Mouse (Mus musculus) gastrocnemius, postnatal 4 days (tissue): Measurements from ENCODE around the gene Lrrc71. TPM values are rescaled to one million over a fixed set of nuclear protein-coding genes. Genes with fewer than 3 reads are reported as not detected.

Source experiments
- DNase-seq, 2 experiments: peaks; one replicate each; pipeline ENCODE4 v3.0.0; 2021 to 2022; ENCODE audit warnings: low spot score in 2 of 2, mixed read lengths in 2 of 2
- total RNA-seq, 2 experiments: library from RNA; stranded (reverse); gene quantifications; 2 replicates each; pipeline ENCODE4 v1.2.3; 2021

Gene Lrrc71
- total RNA-seq, 2 experiments from 2014 or later: 0.39 TPM

DNA sequence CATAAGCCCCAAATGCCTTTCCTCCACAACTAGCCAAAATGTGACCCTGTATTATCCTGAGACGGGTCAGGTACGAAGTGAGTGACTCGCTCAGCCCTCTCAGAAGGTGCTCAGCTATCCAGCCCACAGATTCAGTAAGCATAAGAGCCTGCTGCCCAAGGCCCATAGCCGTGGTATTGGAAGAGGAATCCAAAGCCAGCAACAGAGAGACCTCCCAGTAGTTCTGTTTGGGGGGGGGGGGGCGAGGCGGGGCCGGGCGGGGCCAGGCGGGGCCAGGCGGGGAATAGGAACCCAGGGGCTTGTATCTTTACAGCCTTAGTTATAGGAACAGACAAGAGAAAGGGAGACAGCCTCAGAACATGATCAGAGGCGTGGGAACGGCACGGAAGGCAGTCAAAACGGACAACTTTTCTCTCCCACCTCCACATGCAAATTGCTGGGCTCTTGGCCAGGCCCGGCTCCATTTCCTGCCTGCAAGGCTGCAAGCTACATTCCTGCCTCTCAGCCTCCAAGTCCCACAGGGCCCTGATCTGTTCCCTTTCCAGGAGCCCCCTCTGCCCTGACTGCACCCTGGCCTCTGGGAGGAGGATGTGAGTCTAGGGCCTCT, 15.4 kb upstream of the Lrrc71 start:
- DNase-seq: peak; percentile 58 to 82

- no peak for DNase-seq
Measured at GRCm38 (mm10) chr3:87763202-87763601, 14.8 kb upstream of the Lrrc71 start.

DNA sequence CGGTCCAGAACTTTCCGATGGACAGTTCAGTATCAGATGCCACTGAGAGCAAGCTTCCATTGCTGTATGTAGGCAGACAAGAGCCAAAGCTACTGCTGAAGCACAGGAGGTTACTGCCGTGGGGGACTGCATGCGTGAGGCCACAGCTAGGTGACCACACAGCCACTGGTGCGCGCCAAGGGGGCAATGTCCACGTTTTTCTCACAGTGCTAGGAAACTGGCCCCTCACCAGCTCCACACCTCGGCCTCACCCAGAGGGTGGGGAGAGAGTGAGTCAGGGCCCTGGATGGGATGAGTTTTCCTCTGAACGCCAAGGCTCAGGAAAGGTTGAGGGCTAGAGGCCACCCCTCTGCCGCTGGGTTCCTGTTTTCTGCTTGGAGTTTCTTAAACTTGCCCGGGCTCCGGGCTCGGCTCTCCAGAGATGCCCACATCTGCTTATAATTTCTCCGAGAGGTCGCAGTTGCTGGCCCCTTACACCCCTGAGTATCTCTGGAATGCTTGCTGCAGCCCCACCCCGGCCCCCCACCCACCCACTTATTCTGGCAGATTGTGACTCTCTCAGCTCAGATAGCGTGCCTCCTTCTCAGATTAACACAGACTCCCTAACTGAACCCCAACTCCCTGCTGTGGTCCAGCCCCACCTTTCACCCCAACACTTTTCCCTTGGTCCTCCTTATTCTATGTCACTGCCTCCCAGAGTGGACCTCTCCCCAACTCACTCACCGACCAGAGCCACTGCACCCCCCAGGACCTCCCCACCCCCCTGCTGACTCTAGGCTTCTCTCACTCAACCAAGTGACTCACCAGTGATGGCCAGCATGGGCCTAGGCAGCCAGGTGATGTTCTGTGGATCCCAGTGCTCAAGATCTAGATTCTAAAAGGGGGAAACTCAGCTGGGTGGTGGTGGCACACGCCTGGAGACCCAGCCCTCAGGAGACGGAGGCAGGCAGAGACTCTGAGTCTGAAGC, 13.3 kb upstream of the Lrrc71 start:
- DNase-seq: no peak

DNA sequence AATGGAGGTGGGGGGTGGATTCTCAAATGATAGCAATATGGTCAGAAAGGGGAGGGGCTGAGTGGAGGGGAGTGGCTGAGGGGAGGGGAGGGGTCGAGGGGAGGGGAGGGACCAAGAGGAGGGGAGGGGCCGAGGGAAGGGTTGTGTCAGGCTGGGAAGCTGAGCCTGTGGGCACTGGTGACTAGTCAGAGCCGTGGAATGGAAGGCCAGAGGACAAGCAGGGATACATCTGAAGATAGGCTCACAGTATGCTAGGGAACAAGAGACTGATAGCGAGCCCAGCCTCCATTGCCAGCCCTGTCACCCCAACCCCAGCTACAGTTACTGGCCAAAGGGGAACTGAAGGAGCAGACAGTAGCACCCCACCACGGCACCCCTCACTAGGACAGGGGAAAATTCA, 10.2 kb upstream of the Lrrc71 start:
- DNase-seq: no peak

DNA sequence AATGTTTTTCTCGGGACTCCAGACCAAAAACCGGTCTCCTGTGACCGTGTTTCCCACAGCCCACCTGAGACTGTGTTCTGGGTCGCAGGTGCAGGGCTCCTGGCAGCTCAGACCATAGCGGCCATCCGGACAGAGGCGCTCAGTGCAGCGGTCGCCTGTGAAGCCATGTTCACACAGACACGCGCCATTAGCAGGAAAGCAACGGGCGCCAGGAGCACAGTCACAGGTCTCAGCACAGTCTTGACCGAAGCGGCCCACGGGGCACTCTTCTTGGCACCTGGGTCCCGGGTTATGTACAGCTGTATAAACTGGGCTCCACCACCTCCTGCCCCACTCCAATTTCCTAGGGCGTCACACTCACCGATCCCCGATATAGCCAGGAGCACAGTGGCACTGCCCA, 8.1 kb upstream of the Lrrc71 start:
- DNase-seq: no peak

DNA sequence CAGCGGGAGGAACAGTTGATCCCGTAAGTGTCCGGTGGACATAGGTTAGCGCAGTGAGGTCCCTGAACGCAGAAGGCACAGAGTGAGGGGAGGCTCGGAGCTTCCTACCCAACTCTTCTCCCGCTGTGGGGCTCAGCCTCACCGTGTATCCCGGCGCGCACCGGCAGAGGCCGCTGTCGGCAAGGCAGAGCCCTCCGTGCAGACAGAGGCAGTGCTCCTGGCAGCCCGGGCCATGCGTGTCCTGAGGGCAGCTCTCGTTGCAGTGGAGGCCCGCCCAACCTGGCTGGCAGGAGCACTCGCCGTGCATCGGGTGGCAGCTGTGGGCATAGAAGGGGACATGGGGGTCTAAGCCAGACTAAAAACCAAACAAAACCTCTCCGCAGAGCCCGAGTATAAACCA, 7.5 kb upstream of the Lrrc71 start:
- peak; percentile 83 to 90 for DNase-seq

DNA sequence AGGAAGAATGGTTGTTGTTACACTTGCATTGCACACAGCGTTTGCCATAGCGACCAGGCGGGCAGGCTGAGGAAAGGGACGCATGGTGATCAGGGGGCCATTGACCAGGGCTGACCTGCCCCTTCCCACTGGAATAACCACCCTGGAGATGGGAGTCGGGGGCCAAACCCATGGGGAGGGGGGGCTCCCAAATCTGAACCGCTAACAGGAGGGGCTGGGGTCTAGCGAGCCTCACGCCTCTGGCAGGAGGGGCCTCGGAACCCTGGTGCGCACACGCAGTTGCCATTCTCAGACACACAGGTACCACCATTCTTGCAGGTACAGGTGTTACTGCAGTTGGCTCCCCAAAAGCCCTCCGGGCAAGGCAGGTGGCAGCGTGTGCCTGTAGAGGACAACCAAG, 5.4 kb upstream of the Lrrc71 start:
- DNase-seq: no peak

DNA sequence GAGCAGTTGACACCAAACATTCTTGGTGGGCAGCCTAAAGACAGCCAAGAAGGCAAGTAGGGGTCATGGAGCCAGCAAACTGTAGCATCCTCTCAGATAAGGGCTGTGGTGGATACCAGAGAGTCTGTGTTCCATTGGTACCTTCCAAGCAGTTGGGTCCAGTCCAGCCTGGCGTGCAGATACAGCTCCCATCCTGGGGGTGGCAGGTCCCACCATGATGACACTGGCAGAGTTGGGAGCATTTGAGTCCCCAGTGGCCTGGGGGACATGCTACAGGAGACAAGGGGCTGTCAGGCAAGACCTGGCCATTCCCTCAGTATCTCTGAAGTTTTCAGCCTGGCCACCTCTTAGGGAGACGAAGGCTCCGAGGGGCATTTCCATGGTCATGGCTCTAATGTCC, 4.1 kb upstream of the Lrrc71 start:
- no peak for DNase-seq

GRCm38 (mm10) chr3:87749977-87750376, 1.6 kb upstream of the Lrrc71 start:
- DNase-seq: no peak

GRCm38 (mm10) chr3:87749036-87749435, 611 bp upstream of the Lrrc71 start:
- DNase-seq: peak in 1 of 2 experiments; percentile 49

GRCm38 (mm10) chr3:87745036-87745659, 3.3 kb downstream of the Lrrc71 start:
- DNase-seq: no peak

DNA sequence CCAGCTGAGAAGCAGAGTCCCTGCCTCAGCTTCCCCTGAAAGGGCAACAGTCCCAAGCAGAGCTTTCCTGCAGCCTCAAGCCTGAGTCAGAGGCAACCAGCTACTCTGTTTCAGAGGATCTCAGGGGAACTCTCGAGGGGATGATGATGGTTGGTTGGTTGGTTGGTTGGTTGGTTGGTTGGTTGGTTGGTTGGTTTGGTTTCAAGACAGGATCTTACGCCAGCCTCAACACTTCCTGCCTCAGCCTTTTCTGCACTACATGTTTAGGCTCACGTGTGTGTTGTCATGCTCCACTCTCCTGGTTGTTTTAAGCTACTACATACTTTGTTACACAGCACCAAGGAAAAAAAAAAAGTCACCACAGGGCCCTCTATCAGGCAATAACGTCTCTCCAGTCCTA, 4.5 kb downstream of the Lrrc71 start:
- DNase-seq: no peak

DNA sequence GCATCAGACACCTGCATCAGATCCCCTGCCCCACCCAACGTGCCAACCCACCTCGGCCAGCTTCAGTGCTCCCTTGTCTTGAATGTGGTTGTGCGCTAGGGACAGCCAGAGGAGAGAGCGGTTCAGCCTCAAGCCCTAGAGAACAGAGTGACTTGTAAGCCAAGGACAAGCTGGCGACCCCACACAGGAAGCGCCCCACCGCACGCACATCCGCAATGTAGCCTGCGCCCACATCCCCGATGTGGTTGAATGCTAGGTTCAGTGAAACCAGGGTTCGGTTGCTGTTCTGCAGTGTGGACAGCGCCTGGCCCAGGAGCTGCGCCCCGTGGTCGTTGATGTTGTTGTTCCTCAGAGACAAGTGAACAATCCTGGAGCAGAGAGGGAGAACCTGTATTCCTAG, 5.7 kb downstream of the Lrrc71 start:
- no peak for DNase-seq

GRCm38 (mm10) chr3:87742013-87742412, 6.4 kb downstream of the Lrrc71 start:
- no peak for DNase-seq

DNA sequence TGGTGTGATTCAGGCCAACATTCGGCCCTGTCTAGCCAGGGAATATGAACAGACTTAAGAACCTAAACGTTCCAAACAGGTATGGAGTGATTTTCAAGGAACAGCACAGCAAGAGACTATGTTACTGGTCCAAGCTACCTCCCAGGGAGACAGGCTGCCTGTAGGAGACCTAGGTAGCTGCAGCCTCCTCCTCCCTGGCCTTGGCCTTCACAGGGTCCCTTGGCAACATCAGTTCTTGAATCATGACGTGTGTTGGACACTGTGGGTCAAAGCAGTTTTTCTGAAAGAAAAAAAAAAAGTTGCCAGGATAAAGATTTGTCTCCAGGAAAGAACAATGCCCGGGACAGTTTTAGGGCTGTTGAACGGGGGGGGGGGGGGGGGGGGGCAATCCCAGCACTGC, 9.5 kb downstream of the Lrrc71 start:
- DNase-seq: no peak

DNA sequence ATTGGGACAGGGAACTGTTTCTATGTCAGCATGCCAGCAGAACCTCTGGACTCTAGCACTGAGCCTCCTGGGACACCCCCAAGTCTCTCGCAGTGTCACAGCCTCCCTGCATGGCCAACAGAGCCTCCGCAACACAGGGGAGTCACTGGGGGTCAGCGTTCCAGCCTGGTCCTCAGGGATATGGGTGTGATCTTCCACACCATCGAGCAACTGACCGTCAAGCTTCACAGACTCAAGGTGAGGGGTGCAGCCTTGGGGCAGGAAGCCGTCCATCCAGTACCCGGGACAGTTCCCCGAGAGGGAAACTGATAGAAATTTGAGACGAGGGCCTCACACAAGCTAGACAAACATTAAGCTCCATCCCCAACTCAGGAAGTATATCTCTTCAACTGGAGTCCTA, 13.1 kb downstream of the Lrrc71 start:
- DNase-seq: no peak

GRCm38 (mm10) chr3:87733984-87734761, 14.3 kb downstream of the Lrrc71 start:
- DNase-seq: no peak

DNA sequence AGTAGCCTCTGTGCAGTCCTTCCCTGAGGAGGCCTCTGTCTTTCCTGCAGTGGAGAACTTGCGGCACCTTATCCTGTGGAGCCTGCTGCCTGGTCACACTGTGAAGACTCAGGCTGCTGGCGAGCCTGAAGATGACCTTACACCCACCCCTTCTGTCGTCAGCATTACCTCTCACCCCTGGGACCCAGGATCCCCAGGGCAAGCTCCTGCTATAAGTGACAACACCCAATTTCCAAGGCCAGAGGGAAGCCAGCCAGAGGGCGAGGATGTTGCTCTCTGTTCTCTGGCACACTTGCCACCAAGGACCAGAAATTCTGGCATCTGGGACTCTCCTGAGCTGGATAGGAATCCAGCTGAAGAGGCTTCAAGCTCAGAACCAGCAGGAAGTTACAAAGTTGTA, 15.3 kb downstream of the Lrrc71 start:
- DNase-seq: no peak

- no peak for DNase-seq
Measured at GRCm38 (mm10) chr3:87728696-87729095, 19.7 kb downstream of the Lrrc71 start.

DNA sequence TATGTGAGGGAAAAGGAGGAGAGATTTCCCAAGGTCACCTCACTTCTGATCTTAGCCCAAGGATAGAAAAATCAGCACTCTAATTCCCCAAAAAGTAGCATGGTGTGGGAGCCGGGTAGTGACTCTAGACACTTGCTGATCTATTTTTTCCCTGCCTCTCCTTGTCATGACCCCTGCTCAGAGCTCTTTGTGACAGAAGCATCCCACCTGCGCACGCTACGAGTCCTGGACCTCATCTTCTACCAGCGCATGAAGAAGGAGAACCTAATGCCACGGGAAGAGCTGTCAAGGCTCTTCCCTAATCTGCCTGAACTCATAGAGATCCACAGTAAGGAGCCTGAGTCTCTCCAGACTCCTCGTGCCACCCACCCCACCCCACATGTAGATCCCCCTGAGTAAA, 22.2 kb downstream of the Lrrc71 start:
- no peak for DNase-seq

DNA sequence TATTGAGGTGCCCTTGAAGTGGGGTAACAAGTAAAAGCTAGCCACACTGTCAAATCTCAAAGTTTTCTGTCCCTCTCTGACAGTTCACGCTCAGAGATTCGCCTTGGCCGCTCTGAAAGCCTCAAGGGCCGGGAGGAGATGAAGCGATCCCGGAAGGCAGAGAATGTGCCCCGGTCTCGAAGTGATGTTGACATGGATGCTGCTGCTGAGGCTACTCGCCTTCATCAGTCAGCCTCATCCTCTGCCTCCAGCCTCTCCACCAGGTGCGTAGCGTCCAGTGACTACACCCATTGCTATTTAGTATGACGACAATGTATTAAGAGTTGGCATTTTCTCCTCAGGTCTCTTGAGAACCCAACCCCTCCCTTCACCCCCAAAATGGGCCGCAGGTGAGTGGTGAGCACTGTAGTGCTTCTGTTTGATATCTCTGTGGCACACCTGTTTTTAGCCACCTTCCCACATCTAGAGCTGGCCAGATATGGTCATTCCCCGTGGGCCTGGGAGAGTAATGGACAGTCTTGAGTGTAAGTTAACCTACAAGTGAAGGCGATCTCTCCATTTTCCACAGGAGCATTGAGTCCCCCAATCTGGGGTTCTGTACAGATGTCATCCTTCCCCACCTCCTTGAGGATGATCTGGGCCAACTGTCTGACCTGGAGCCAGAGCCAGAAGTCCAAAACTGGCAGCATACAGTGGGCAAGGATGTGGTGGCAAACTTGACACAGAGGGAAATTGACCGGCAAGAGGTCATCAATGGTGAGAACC, 22.8 kb downstream of the Lrrc71 start:
- DNase-seq: no peak
